Mouse (Mus musculus): ENCODE data around the gene Rps21. TPM values are rescaled to one million over a fixed set of nuclear protein-coding genes. Genes with fewer than 3 reads are reported as not detected.

The Rps21 gene
- total RNA-seq, 2 experiments from 2014 or later = 545 to 616 TPM

GRCm38 (mm10) chr2:180291566-180291965, 34.4 kb downstream of the Rps21 start:
- DNase-seq = no peak

- no peak for DNase-seq
Measured at GRCm38 (mm10) chr2:180292026-180292425, 34.8 kb downstream of the Rps21 start.

GRCm38 (mm10) chr2:180292906-180293305, 35.7 kb downstream of the Rps21 start:
- DNase-seq = no peak

GRCm38 (mm10) chr2:180300252-180300651, 43.1 kb downstream of the Rps21 start:
- DNase-seq = no peak

- no peak for DNase-seq
Measured at GRCm38 (mm10) chr2:180300771-180301170, 43.6 kb downstream of the Rps21 start.

- no peak for DNase-seq
Measured at GRCm38 (mm10) chr2:180302201-180302600, 45.0 kb downstream of the Rps21 start.

- DNase-seq = no peak
Measured at GRCm38 (mm10) chr2:180303468-180303867, 46.3 kb downstream of the Rps21 start.

GRCm38 (mm10) chr2:180304554-180304953, 47.4 kb downstream of the Rps21 start:
- no peak for DNase-seq

GRCm38 (mm10) chr2:180305490-180305889, 48.3 kb downstream of the Rps21 start:
- DNase-seq = no peak

GRCm38 (mm10) chr2:180306009-180306408, 48.8 kb downstream of the Rps21 start:
- DNase-seq = no peak

GRCm38 (mm10) chr2:180306423-180307168, 49.4 kb downstream of the Rps21 start:
- peak; percentile 60 for DNase-seq

- no peak for DNase-seq
Measured at GRCm38 (mm10) chr2:180307680-180308079, 50.5 kb downstream of the Rps21 start.

Small RNA genes within 50 kb of the gene (microRNA-seq; reads per million reads assigned to microRNA genes)
- 0 reads per million in 2 experiments for gene Mir3091

Other genes with a start within 250 kb of the Rps21 start
- gene Lsm14b, start 232.4 kb upstream of the Rps21 start, total RNA-seq (2021) = 10 to 100 TPM; 44.1 to 46.2 TPM
- 100 to 1,000 TPM; 169 to 170 TPM for gene Psma7, start 214.9 kb upstream of the Rps21 start, total RNA-seq (2021)
- gene Ss18l1, start 214.9 kb upstream of the Rps21 start, total RNA-seq (2021) = 1 to 10 TPM; 2.8 to 3.6 TPM
- 10 to 100 TPM; 10.4 to 12.1 TPM for gene Mtg2, start 186.8 kb upstream of the Rps21 start, total RNA-seq (2021)
- gene Hrh3, start 152.9 kb upstream of the Rps21 start, total RNA-seq (2021) = under 1 TPM; 0.29 to 0.42 TPM
- gene Osbpl2, start 138.1 kb upstream of the Rps21 start, total RNA-seq (2021) = 10 to 100 TPM; 18.1 to 21.5 TPM
- gene Adrm1, start 85.9 kb upstream of the Rps21 start, total RNA-seq (2021) = 100 to 1,000 TPM in 1 of 2 experiments, 10 to 100 TPM in 1; 97.8 to 108 TPM
- gene Lama5, start 31.5 kb upstream of the Rps21 start, total RNA-seq (2021) = 10 to 100 TPM; 22.5 to 25.9 TPM
- 10 to 100 TPM in 1 of 2 experiments, 1 to 10 TPM in 1; 9.3 to 10.3 TPM for gene Cables2, start 16.1 kb downstream of the Rps21 start, total RNA-seq (2021)
- gene Rbbp8nl, start 32.5 kb downstream of the Rps21 start, total RNA-seq (2021) = not detected
- not detected for gene Gata5, start 77.3 kb downstream of the Rps21 start, total RNA-seq (2021)
- gene Slco4a1, start 198.9 kb downstream of the Rps21 start, total RNA-seq (2021) = under 1 TPM; 0.28 to 0.41 TPM
- gene Ntsr1, start 242.6 kb downstream of the Rps21 start, total RNA-seq (2021) = under 1 TPM; 0.14 TPM

Data from gastrocnemius, postnatal 10 days (tissue).